Mouse (Mus musculus) small intestine, adult 2 months (tissue): ENCODE results near the gene Mfn2. TPM values are rescaled to one million over a fixed set of nuclear protein-coding genes. Genes with fewer than 3 reads are reported as not detected.

Experiments
- H3K27ac ChIP-seq: fragments of 200-500 bp; 2 replicates; pipeline ENCODE4 v1.5.1; 2012; ENCODE audit warnings: low read depth, low read length, control low read depth, inconsistent platforms; ENCODE audit not compliant: insufficient read depth
- H3K27me3 ChIP-seq: fragments of 200-500 bp; 2 replicates; pipeline ENCODE4 v1.6.1; 2012; ENCODE audit warnings: mild to moderate bottlenecking, moderate library complexity, low read length, inconsistent platforms; ENCODE audit not compliant: control insufficient read depth, insufficient read depth
- H3K36me3 ChIP-seq: fragments of 200-500 bp; 2 replicates; pipeline ENCODE4 v1.6.1; 2012; ENCODE audit warnings: mild to moderate bottlenecking, low read length, control low read depth, inconsistent platforms; ENCODE audit not compliant: control insufficient read depth, insufficient read depth
- H3K4me1 ChIP-seq: fragments of 200-500 bp; 2 replicates; pipeline ENCODE4 v1.6.1; 2012; ENCODE audit warnings: low read length, inconsistent platforms, mixed read lengths; ENCODE audit not compliant: control insufficient read depth, insufficient read depth, insufficient read length
- H3K4me3 ChIP-seq: fragments of 200-500 bp; 2 replicates; pipeline ENCODE4 v1.5.1; 2012; ENCODE audit warnings: low read depth, mild to moderate bottlenecking, control low read depth, inconsistent platforms, low read length, moderate library complexity
- CTCF ChIP-seq: fragments of 200-500 bp; IDR thresholded peaks from 2 replicates; pipeline ENCODE4 v1.5.1; 2012; ENCODE audit warnings: low read depth, mild to moderate bottlenecking, control low read depth, inconsistent platforms, low read length, moderate library complexity, mixed read lengths; ENCODE audit not compliant: insufficient replicate concordance, insufficient read length; ENCODE audit errors: extremely low read depth
- POLR2A ChIP-seq: fragments of 200-500 bp; IDR thresholded peaks from 2 replicates; pipeline ENCODE4 v1.6.1; 2012; ENCODE audit warnings: low read depth, mild to moderate bottlenecking, control low read depth, inconsistent platforms, low read length, moderate library complexity
- whole genome bisulfite sequencing: fragments of 180-500 bp; shearing (Covaris S2); methylation state at CpG from one replicate; pipeline ENCODE4 v1.1.7; 2018; 5-methylcytosine and 5-hydroxymethylcytosine counted together
- polyA plus RNA-seq: library from polyadenylated mRNA; depleted of rRNA; stranded (reverse); fragments of >200 nt; gene quantifications from 2 replicates; pipeline ENCODE4 v1.2.3, GENCODE M21; 2012

The Mfn2 gene
- polyA plus RNA-seq, 1 experiment = 72.8 TPM

GRCm38 (mm10) chr4:147897348-147897747, 7.2 kb downstream of the Mfn2 start:
- Histone ChIP-seq H3K4me3 (no peak overlapping the region), H3K27ac (no peak overlapping the region), H3K4me1 (peaks cover 13% of the 10 kb centered on the region; the same call in 1 of the 2 replicates), H3K36me3 (peaks cover 66% of the 10 kb centered on the region), H3K27me3 (no peaks in the 10 kb centered on the region)
- TF ChIP-seq POLR2A = no peak
- no peak for TF ChIP-seq CTCF
- 90% methylated on average over 3 of the region's 3 CpGs for WGBS

DNA sequence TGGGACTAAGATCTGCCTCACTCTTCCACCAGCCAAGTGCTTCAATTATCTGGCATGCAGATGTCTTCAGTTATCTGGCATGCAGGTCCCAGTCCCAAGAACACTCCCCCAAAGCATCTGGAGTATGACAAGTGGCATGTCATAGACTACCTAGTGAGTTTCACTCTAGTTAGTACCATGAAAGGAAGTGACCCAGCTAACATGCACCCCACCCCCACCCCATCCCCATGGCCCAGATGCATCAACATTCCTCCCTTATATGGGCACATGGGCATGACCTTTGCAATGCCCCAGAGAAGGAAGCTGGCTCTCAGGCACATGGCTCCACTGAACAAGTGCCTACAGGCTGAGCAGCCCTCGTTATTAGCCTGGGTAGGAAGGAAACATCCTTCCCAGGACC, 8.1 kb downstream of the Mfn2 start:
- Histone ChIP-seq H3K36me3 (peaks cover 68% of the 10 kb centered on the region), H3K27me3 (no peaks in the 10 kb centered on the region), H3K4me1 (peaks cover 9% of the 10 kb centered on the region; the same call in 1 of the 2 replicates), H3K4me3 (no peak overlapping the region), H3K27ac (no peak overlapping the region)
- WGBS = 37% methylated on average over 1 of the region's 1 CpGs
- TF ChIP-seq POLR2A = no peak
- TF ChIP-seq CTCF = no peak

DNA sequence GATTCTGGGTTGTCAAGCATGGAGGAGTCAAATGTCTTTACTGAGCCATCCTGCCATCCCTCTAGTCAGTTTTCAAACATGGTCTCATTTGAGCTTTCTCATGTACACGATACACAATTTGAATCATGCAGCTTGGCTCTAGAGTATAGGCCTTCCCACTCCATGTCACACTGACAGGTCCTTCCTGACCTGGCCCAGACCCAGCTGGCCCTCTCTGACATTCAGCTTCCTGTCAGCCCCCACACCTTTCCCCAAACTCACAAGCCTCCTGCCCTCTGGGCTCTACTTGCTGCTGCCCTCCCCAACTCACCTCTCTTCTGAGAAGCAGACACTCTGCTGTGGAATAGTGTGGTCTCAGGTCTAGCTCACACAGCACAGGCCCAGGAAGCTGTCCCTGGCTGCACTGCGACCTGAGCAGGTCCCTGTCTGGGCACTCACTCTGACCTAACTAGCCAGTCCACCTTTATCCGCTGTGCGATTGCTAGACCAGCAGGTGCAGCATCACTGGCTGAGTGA, 8.6 kb downstream of the Mfn2 start:
- no peak overlapping the region for H3K4me3 ChIP-seq
- peaks cover 72% of the 10 kb centered on the region for H3K36me3 ChIP-seq
- H3K27me3 ChIP-seq = no peaks in the 10 kb centered on the region
- no peak overlapping the region for H3K27ac ChIP-seq
- TF ChIP-seq POLR2A (no peak), CTCF (no peak)
- H3K4me1 ChIP-seq = peaks cover 8% of the 10 kb centered on the region; the same call in 1 of the 2 replicates
- WGBS = 88% methylated on average over 4 of the region's 4 CpGs

DNA sequence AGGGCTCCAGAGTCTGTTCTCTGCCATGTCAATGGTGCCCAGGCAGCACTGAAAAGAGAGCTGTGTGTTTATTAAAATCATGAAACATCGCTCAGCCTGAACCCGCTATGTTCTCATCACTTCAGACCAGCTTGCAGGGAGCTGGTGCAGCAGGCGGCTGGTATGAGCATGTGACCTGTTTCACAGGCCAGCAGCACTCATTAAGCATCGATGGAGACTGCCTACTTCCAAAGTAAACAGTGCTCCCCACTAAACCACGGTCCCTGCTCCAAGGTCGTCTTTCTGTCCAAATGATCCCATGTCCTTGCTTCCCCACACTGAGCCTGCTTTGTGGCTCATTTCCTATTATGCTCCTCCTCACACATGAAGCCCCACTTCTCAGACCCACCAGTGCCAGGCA, 14.2 kb downstream of the Mfn2 start:
- no peak overlapping the region for H3K27ac ChIP-seq
- no peaks in the 10 kb centered on the region for H3K27me3 ChIP-seq
- TF ChIP-seq CTCF (no peak), POLR2A (no peak)
- peaks cover 79% of the 10 kb centered on the region for H3K36me3 ChIP-seq
- WGBS = 78% methylated on average over 6 of the region's 6 CpGs
- H3K4me1 ChIP-seq = no peaks in the 10 kb centered on the region
- no peak overlapping the region for H3K4me3 ChIP-seq

DNA sequence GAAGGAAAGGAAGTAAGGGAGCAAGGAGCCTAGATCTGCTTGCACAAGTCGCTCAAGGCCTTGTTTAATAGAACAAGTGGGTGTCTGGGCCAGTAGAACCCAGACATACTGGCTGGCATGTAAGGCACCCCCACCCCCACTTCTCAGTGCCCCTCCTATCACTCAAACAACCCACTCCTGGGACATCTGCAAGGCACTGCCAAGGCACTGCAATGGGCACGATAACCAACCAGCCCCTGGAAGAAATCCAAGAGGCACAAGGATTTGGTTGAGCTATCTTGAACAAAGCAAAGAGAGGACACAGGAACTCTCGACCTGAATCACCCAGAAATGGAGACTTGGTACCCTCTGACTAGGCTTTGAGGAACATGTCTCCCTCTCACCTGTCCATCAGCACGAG, 16.3 kb downstream of the Mfn2 start:
- WGBS = 83% methylated on average over 4 of the region's 4 CpGs
- TF ChIP-seq POLR2A = no peak
- TF ChIP-seq CTCF = no peak
- Histone ChIP-seq H3K36me3 (peaks cover 81% of the 10 kb centered on the region), H3K27me3 (no peaks in the 10 kb centered on the region), H3K4me1 (no peaks in the 10 kb centered on the region), H3K4me3 (no peak overlapping the region), H3K27ac (no peak overlapping the region)

- WGBS = 94% methylated on average over 7 of the region's 7 CpGs
- H3K27ac ChIP-seq = no peak overlapping the region
- no peaks in the 10 kb centered on the region for H3K4me1 ChIP-seq
- TF ChIP-seq CTCF (no peak), POLR2A (no peak)
- H3K36me3 ChIP-seq = peaks cover 81% of the 10 kb centered on the region
- H3K4me3 ChIP-seq = no peak overlapping the region
- no peaks in the 10 kb centered on the region for H3K27me3 ChIP-seq
These were observed 17.2 kb downstream of the Mfn2 start for GRCm38 (mm10) chr4:147887277-147887676.

GRCm38 (mm10) chr4:147886158-147886557, 18.3 kb downstream of the Mfn2 start:
- WGBS = 93% methylated on average over 12 of the region's 12 CpGs
- TF ChIP-seq CTCF (no peak), POLR2A (no peak)
- H3K4me3 ChIP-seq = no peak overlapping the region
- H3K27ac ChIP-seq = no peak overlapping the region
- peaks cover 81% of the 10 kb centered on the region for H3K36me3 ChIP-seq
- no peaks in the 10 kb centered on the region for H3K4me1 ChIP-seq
- no peaks in the 10 kb centered on the region for H3K27me3 ChIP-seq
